27 mouse cellular contexts compared by ENCODE assay signal in the genomic region with DNA sequence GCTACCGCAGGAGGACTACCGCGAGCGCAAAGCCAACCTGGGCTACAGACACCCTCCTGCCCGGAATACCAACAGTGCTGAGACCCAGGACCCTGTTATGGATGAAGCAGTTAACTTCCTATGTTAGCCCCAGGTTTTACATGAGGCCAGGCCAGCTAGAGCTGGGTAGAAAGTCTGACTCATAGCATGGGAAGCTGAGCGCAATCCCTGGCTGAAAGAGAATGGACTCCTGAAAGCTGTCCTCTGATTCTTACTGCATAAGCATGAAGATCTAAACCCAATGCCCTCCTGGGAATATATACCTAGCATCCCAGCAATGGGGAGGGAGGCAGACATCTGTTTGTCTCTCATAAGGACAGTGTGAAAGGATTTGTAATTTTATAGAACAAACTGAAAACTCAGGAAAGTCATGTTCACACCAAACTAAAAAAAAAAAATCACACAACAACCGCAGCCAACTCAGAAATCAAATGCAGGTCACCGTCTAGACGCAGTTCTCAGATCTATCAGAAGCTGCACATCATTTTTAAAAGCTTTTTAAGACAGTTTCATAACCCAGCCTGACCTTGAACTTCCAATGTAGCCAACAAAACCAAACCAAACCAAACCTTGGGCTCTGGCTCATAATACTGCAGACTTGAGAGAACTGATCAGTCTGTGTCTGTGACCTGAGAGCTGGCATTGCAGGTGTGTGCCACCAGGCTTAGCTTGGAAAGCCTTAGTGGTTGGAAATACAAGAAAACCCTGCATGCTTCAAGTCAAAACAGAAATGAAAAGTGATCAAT. TPM values are rescaled to one million over a fixed set of nuclear protein-coding genes. Genes with fewer than 3 reads are reported as not detected.
DNase-seq lines count a peak whose midpoint lies in the region; ATAC-seq and TF ChIP-seq lines count a peak whose summit lies in the region.
"Had no signal": no experiment of that assay in that cellular context is flagged by ENCODE, and none has a peak within 500 bp of the region (broad histone marks: within the 10 kb centered on the region; RNA-seq: fewer than 3 reads in every experiment).

No protein-coding gene starts in this region.

- CTCF ChIA-PET in Patski (lab: Charles Lee), result no interaction called here

- POLR2A ChIA-PET in Patski (lab: Charles Lee), result no interaction called here

- peak overlapping the region; percentile 44; the same call in 1 of the 2 replicates for H3K27ac ChIP-seq in left cerebral cortex, adult 2 months
- H3K27ac ChIP-seq: embryonic facial prominence, embryonic 12.5 days; heart, adult 2 months; heart, embryonic 13.5 days; hindbrain, embryonic 12.5 days; kidney, postnatal 0 days; limb, embryonic 12.5 days; liver, embryonic 14.5 days had no signal

- peaks cover 90% of the 10 kb centered on the region for H3K79me2 ChIP-seq in myocyte (ENCODE audit: control insufficient read depth, insufficient read depth)

- no peak for TF ChIP-seq POLR2A in myocyte (IDR thresholded peaks at IDR 0.05; ENCODE audit: insufficient read length, low read depth)

- intact Hi-C loops in left cerebral cortex, adult 2 months (cut with DNase I), result no loop called here

- TF ChIP-seq CTCF in left cerebral cortex, adult 2 months (IDR thresholded peaks at IDR 0.05), result no peak
- no peak for TF ChIP-seq CTCF in Patski (IDR thresholded peaks at IDR 0.05)

- peak overlapping the region; percentile 63 for H3K4me2 ChIP-seq in myocyte (ENCODE audit: low read depth)
- H3K4me2 ChIP-seq: embryonic facial prominence, embryonic 12.5 days; forebrain, embryonic 12.5 days; heart, embryonic 13.5 days; hindbrain, embryonic 12.5 days; limb, embryonic 12.5 days; lung, embryonic 14.5 days had no signal

- in situ Hi-C loops in Patski (cut with MboI; ENCODE audit: low pct_unique_long_range_greater_than_20kb), result no loop called here

- H3K36me3 ChIP-seq in myocyte (ENCODE audit: control insufficient read depth, insufficient read depth), result no peaks in the 10 kb centered on the region
- H3K36me3 ChIP-seq: embryonic facial prominence, embryonic 12.5 days; forebrain, embryonic 12.5 days; heart, embryonic 13.5 days; hindbrain, embryonic 12.5 days; limb, embryonic 12.5 days had no signal

- H3K27me3 ChIP-seq in Patski (no peaks in the 10 kb centered on the region), myocyte (ENCODE audit: control insufficient read depth, insufficient read depth, insufficient read length) (no peaks in the 10 kb centered on the region)
- H3K27me3 ChIP-seq: embryonic facial prominence, embryonic 12.5 days; forebrain, embryonic 12.5 days; heart, embryonic 13.5 days; hindbrain, embryonic 12.5 days; limb, embryonic 12.5 days had no signal

- DNase-seq in adrenal gland, adult 2 months, result peak; percentile 57
- DNase-seq in adrenal gland, postnatal 4 days (ENCODE audit: low spot score in 2 of 2), result no peak
- DNase-seq in left cerebral cortex, adult 2 months (ENCODE audit: extremely low spot score in 1 of 2, low spot score in 2 of 2), result no peak
- DNase-seq in left cerebral cortex, adult 18-20 months (ENCODE audit: low spot score in 2 of 2), result no peak
- no peak for DNase-seq in Patski (ENCODE audit: low read depth, low spot score)
- no peak for DNase-seq in ovary, adult 18-20 months (ENCODE audit: low spot score)
- no peak for DNase-seq in adrenal gland, postnatal 14 days
- DNase-seq: adrenal gland, postnatal 25 days; gastrocnemius, postnatal 14 days; heart, adult 2 months; heart, postnatal 14 days; lung, embryonic 14.5 days; midbrain, embryonic 14.5 days; retina, postnatal 1 day; right cerebral cortex, postnatal 25 days; spleen, adult 18-20 months had no signal

- H3K4me3 ChIP-seq in left cerebral cortex, adult 2 months, result no peak overlapping the region
- H3K4me3 ChIP-seq in myocyte, result no peak overlapping the region
- H3K4me3 ChIP-seq: embryonic facial prominence, embryonic 12.5 days; forebrain, embryonic 12.5 days; heart, adult 2 months; heart, embryonic 13.5 days; hindbrain, embryonic 12.5 days; limb, embryonic 12.5 days had no signal

- H3ac ChIP-seq in myocyte (ENCODE audit: control insufficient read depth, insufficient read length), result no peak overlapping the region

- peak; percentile 48 for ATAC-seq in Patski
- ATAC-seq: activated CD4-positive, CD25-positive, alpha-beta regulatory T cell, adult 4 months; CD4-positive, CD25-positive, alpha-beta regulatory T cell, adult 4 months; intestine, postnatal 0 days had no signal

TF ChIP-seq in myocyte, 11 proteins besides CTCF, POLR2A, EP300 and RAD21:
- TF ChIP-seq POLR2AphosphoS2 (IDR thresholded peaks at IDR 0.05; ENCODE audit: insufficient read length, low read depth) (no peak), TCF3 (IDR thresholded peaks at IDR 0.05; ENCODE audit: insufficient read length, low read depth) (no peak), USF1 (IDR thresholded peaks at IDR 0.05; ENCODE audit: low read depth) (no peak), TCF12 (IDR thresholded peaks at IDR 0.05; ENCODE audit: insufficient read depth, poor library complexity, severe bottlenecking) (no peak), CEBPB (IDR thresholded peaks at IDR 0.05; ENCODE audit: insufficient read depth, poor library complexity, severe bottlenecking) (no peak), REST (IDR thresholded peaks at IDR 0.05; ENCODE audit: insufficient read depth, insufficient read length) (no peak), MYOG (IDR thresholded peaks at IDR 0.05; ENCODE audit: control insufficient read depth in 1 of 3, insufficient read depth in 1 of 3, insufficient read length in 2 of 3, low read depth in 2 of 3) (no peak), MAX (IDR thresholded peaks at IDR 0.05; ENCODE audit: low read depth) (no peak), E2F4 (IDR thresholded peaks at IDR 0.05; ENCODE audit: insufficient read depth) (no peak), MYOD1 (IDR thresholded peaks at IDR 0.05; ENCODE audit: control insufficient read depth in 1 of 3, insufficient read length in 2 of 3, low read depth in 2 of 3) (no peak), SRF (IDR thresholded peaks at IDR 0.05; ENCODE audit: control insufficient read depth, insufficient read length, low read depth) (no peak)

RNA-seq across cellular contexts. Expression of a gene that starts 19.3 kb away (rescaled TPM):
- total RNA-seq in adrenal gland, adult 2 months (2021), result 100 to 1,000 TPM in 1 of 2 experiments, 10 to 100 TPM in 1; 92.7 to 113 TPM
- 43.9 and 47.6 TPM in 2 replicates for polyA plus RNA-seq in adrenal gland, adult 2 months (2012; rRNA removed)
- 100 to 1,000 TPM in 1 of 2 experiments, 10 to 100 TPM in 1; 86.1 to 102 TPM for total RNA-seq in adrenal gland, postnatal 4 days (2021)
- total RNA-seq in left cerebral cortex, adult 2 months (2021), result 10 to 100 TPM; 49.7 to 50.2 TPM
- 10 to 100 TPM; 54.3 to 54.8 TPM for total RNA-seq in left cerebral cortex, adult 18-20 months (2021)
- 58.7 TPM for polyA plus RNA-seq in Patski (2021)
- polyA plus RNA-seq in myocyte (2012; fragmentation: generic; extraction: Trizol), result 70.0 TPM
- 75.6 and 77.7 TPM in 2 replicates for total RNA-seq in adrenal gland, postnatal 14 days (2021)
